Mouse (Mus musculus): ENCODE measurements around the gene Popdc2.

The Popdc2 gene

DNA sequence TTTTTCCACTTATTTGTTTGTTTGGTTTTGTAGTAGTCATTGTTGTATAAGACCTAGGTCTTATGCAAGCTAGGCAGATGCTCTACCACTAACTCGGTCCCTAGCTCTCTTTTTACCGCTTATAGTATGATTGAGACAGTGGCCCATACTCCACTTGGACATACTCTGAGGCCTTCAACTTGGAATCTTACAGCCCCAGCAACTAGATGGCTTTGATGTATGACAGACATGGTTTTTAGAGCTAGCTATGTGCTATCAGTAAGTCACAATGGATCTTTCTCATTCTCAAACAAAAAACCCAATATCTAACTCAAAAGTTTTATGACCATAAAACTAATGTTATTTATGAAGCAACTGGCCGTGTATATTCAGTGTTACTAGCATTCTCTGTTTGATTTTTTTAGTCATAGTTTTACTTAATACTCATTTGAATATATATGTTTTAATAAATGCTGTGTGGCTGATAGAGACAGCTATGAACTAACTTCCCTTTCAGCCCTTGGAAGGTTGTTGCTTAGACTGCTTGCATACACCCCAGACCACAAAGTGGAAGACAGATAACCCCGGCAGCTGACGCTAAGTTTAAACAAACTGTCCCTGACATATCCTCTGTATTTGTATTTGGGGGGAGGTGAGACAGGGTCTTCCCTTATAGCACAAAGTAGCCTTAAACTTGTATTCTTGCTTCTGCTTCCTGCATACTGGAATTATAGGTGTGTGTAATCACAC, 7.7 kb upstream of the Popdc2 start:
- DNase-seq (ENCODE audit: extremely low read depth, low read depth), result peak; percentile 82

DNA sequence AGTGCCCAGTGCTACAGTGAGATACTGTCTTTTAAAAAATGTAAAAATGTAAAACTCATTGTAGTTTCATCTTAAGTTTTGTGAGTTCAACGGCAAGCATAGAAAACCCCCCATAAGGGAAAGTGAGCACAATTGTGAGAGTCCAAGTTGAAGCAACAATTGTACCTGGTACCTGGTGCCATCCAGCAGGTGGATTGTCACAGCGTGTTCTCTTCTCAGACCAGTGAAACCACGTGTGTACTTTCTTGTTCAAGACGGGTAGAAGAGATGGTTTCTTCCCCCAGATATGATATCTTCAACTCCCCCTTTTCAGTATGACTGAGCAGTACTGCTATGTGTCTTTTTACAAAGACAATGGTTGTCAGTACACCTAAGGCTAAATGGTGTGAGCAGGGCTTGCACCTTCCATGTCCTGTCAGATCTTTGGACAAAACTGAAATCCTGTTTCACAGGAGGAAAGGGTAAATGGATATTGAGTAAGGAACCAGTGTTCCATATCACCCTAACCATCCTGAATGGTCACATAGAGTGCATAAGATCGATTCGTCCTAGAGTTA, 3.7 kb upstream of the Popdc2 start:
- no peak for DNase-seq (ENCODE audit: extremely low read depth, low read depth)

GRCm38 (mm10) chr16:38359241-38359640, 2.8 kb upstream of the Popdc2 start:
- no peak for DNase-seq (ENCODE audit: extremely low read depth, low read depth)

DNA sequence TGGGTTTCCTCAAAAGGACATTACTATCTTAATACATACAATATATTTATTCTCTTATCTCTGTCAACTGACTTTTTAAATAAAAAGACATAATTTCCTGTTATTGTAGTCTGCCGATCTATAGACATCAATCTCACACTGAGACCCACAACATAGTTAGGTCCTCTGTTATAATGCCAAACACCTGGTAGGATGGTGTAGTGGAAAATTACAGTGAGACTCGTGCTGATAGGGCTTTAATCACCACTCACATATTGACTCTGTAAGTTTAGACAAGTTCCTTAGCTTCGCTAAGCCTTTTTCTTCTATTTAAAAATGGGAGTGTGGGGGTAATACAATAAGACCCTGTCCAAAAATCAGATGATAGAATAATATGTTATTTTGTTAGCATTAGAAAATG, 2.2 kb upstream of the Popdc2 start:
- no peak for DNase-seq (ENCODE audit: extremely low read depth, low read depth)

- DNase-seq (ENCODE audit: extremely low read depth, low read depth), result no peak
Observed at GRCm38 (mm10) chr16:38360317-38360716, 1.7 kb upstream of the Popdc2 start.

GRCm38 (mm10) chr16:38362493-38363255, 665 bp downstream of the Popdc2 start:
- no peak for DNase-seq (ENCODE audit: extremely low read depth, low read depth)

DNA sequence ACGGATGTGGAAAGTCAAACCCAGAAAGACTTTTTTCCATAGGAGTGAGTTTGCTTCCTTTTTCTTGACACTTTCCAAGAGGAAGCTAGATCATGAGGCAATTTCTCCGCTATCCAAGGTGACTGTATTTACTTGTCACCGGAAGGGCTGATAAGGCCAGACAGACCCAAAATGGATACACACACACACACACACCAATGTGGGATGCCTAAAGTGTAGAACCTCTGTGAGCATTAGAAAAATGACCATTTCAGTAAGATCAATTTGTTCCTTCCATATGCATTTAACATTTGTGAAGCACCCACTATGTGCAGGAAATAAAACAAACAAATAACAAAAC, 1.2 kb downstream of the Popdc2 start:
- DNase-seq (ENCODE audit: extremely low read depth, low read depth), result peak; percentile 39

GRCm38 (mm10) chr16:38363657-38364056, 1.6 kb downstream of the Popdc2 start:
- DNase-seq (ENCODE audit: extremely low read depth, low read depth), result no peak

DNA sequence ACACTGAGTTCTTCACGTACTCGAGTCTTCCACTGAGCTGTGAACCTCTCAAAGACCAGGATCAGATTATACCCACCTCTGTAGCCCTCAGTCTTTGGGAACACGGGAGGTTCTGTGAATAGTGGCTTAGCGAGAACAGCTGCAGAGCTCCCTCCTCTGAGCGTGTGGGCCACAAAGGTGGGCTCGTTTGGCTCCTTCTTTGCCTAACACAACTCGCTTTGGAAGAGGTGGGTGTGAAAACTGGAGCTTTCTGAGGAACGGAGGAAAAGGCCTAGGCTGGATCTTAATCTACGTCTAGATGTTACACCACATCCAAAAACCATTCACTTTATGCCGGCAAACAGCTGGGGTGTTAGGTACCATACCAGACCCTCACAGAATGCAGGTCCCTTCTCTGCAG, 3.4 kb downstream of the Popdc2 start:
- no peak for DNase-seq (ENCODE audit: extremely low read depth, low read depth)

GRCm38 (mm10) chr16:38366231-38366630, 4.2 kb downstream of the Popdc2 start:
- DNase-seq (ENCODE audit: extremely low read depth, low read depth), result no peak

DNA sequence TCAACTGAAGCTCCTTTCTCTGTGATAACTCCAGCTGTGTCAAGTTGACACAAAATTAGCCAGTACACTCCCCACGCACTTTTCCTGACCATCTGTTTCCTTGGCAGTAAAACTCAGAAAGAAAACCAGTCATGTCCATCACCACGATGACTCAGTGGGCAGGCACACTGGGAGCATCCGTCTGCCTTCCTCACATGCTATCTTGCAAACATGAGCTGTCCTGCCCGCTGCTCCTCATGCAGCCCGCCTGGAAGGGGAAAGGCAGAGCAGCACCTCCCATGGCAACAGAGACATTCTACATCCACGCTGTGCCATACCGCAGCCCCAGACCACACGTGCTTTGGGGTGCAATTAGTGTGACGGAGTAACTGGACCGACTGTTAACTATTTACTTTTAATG, 6.3 kb downstream of the Popdc2 start:
- no peak for DNase-seq (ENCODE audit: extremely low read depth, low read depth)

DNA sequence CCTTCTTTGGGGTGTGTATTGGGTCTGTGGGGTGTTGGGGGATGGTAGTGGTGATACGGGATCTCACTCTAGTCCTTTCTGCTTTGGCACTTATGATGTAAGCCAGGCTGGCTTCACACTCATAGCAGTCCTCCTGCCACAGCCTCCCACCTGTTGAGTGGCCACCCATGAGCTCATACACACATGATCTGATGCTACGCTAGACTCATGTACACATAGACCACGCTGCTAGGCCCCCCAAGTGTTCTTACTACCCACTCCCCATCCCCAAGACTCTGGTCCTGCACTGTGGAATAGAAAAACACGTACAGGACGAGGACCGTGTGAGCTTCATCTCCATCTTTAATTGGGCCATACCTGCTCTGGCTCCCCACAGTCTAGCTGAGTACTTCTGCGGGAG, 7.0 kb downstream of the Popdc2 start:
- DNase-seq (ENCODE audit: extremely low read depth, low read depth), result no peak

- DNase-seq (ENCODE audit: extremely low read depth, low read depth), result no peak
Observed at GRCm38 (mm10) chr16:38369431-38369830, 7.4 kb downstream of the Popdc2 start.

DNA sequence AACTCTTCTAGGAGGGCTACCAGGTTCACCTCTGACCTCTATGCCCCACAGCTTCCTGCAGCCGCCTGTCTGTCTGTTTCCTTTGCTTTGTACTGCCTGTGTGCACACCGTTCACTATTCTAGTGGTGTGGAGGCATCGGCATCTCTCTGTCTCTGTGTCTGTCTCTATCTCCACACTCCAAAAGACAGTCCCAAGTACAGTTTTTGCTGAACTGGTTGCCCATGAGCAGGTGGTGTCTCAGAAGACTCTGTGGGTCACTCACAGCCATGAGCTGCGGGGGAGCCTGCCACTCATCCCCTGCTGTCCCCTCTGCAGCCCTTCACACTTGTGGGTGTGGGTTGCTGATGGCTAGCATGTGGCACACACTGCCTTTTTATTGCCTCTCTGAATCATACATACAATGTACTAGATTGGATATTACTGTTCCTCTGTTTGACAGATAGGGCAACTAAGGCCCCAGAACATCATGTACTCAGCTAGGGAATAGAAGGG, 8.0 kb downstream of the Popdc2 start:
- DNase-seq (ENCODE audit: extremely low read depth, low read depth), result no peak

GRCm38 (mm10) chr16:38370633-38371374, 8.8 kb downstream of the Popdc2 start:
- DNase-seq (ENCODE audit: extremely low read depth, low read depth), result no peak

- DNase-seq (ENCODE audit: extremely low read depth, low read depth), result peak; percentile 99
Observed at GRCm38 (mm10) chr16:38371705-38372296, 9.8 kb downstream of the Popdc2 start.

GRCm38 (mm10) chr16:38372876-38373275, 10.9 kb downstream of the Popdc2 start:
- DNase-seq (ENCODE audit: extremely low read depth, low read depth), result no peak

DNA sequence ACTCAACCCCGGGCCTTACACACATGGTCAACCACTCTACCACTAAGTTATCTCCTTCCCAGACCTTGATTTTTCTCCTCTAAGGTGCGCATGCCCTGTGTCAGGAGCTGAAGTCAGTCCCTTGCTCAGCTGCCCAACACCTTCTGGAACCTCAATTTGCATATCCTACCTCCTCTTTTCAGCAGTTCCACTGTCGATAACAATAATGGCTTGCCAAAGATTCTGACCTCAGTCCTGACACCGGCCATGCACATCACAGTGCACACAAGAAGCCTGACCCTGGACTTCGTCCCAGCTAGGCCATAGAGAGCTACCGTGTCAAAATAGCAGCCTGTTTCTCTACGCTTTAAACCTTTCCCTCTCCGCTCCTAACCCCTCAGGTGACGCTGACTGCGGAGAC, 11.4 kb downstream of the Popdc2 start:
- DNase-seq (ENCODE audit: extremely low read depth, low read depth), result peak; percentile 71

GRCm38 (mm10) chr16:38373941-38374340, 11.9 kb downstream of the Popdc2 start:
- DNase-seq (ENCODE audit: extremely low read depth, low read depth), result no peak

- peak; percentile 92 for DNase-seq (ENCODE audit: extremely low read depth, low read depth)
Observed at GRCm38 (mm10) chr16:38374379-38375140, 12.6 kb downstream of the Popdc2 start.

- DNase-seq (ENCODE audit: extremely low read depth, low read depth), result no peak
Observed at GRCm38 (mm10) chr16:38375182-38375581, 13.2 kb downstream of the Popdc2 start.
